Mouse (Mus musculus): Measurements from ENCODE around the gene Dhdds. TPM values are rescaled to one million over a fixed set of nuclear protein-coding genes. Genes with fewer than 3 reads are reported as not detected.

Dhdds gene
- polyA plus RNA-seq, 1 experiment from 2014 or later = 43.0 TPM

Other genes with a start within 250 kb of the Dhdds start
- gene Arid1a, start 244.1 kb downstream of the Dhdds start, polyA plus RNA-seq (2015; fragmentation: Nextera tagmentation; extraction: Ambion mirVana) = 25.0 and 26.1 TPM in 2 replicates
- gene Rps6ka1, start 113.1 kb downstream of the Dhdds start, polyA plus RNA-seq (2015; fragmentation: Nextera tagmentation; extraction: Ambion mirVana) = 69.2 and 71.8 TPM in 2 replicates
- gene Hmgn2, start 32.3 kb downstream of the Dhdds start, polyA plus RNA-seq (2015; fragmentation: Nextera tagmentation; extraction: Ambion mirVana) = 1,639 and 1,753 TPM in 2 replicates
- gene Lin28a, start 17.9 kb upstream of the Dhdds start, polyA plus RNA-seq (2015; fragmentation: Nextera tagmentation; extraction: Ambion mirVana) = 0.13 and 0.22 TPM in 2 replicates
- gene Zfp683, start 52.9 kb upstream of the Dhdds start, polyA plus RNA-seq (2015; fragmentation: Nextera tagmentation; extraction: Ambion mirVana) = not detected in 2 replicates
- 19.3 and 26.8 TPM in 2 replicates for gene Crybg2, start 59.9 kb upstream of the Dhdds start, polyA plus RNA-seq (2015; fragmentation: Nextera tagmentation; extraction: Ambion mirVana)
- gene Cd52, start 94.2 kb upstream of the Dhdds start, polyA plus RNA-seq (2015; fragmentation: Nextera tagmentation; extraction: Ambion mirVana) = 25.8 and 44.2 TPM in 2 replicates
- 6.4 and 7.0 TPM in 2 replicates for gene Ubxn11, start 101.7 kb upstream of the Dhdds start, polyA plus RNA-seq (2015; fragmentation: Nextera tagmentation; extraction: Ambion mirVana)
- 397 and 438 TPM in 2 replicates for gene Sh3bgrl3, start 127.9 kb upstream of the Dhdds start, polyA plus RNA-seq (2015; fragmentation: Nextera tagmentation; extraction: Ambion mirVana)
- 110 and 113 TPM in 2 replicates for gene Cep85, start 186.2 kb upstream of the Dhdds start, polyA plus RNA-seq (2015; fragmentation: Nextera tagmentation; extraction: Ambion mirVana)
- not detected in 2 replicates for gene Gm7534, start 202.1 kb upstream of the Dhdds start, polyA plus RNA-seq (2015; fragmentation: Nextera tagmentation; extraction: Ambion mirVana)
- 0.30 and 0.55 TPM in 2 replicates for gene Catsper4, start 226.5 kb upstream of the Dhdds start, polyA plus RNA-seq (2015; fragmentation: Nextera tagmentation; extraction: Ambion mirVana)
- 10.7 and 13.4 TPM in 2 replicates for gene Cnksr1, start 237.5 kb upstream of the Dhdds start, polyA plus RNA-seq (2015; fragmentation: Nextera tagmentation; extraction: Ambion mirVana)
- 0.26 and 0.45 TPM in 2 replicates for gene E130218I03Rik, start 242.7 kb upstream of the Dhdds start, polyA plus RNA-seq (2015; fragmentation: Nextera tagmentation; extraction: Ambion mirVana)
- 12.9 and 13.0 TPM in 2 replicates for gene Zfp593, start 244.7 kb upstream of the Dhdds start, polyA plus RNA-seq (2015; fragmentation: Nextera tagmentation; extraction: Ambion mirVana)
- gene Gm30191, start 246.0 kb upstream of the Dhdds start, polyA plus RNA-seq (2015; fragmentation: Nextera tagmentation; extraction: Ambion mirVana) = not detected in 2 replicates

Measured in stomach, embryonic 16.5 days (tissue).